ENCODE assay signal across 26 mouse cellular contexts in genomic region chr6:7564537-7564936, GRCm38 (mm10). TPM values are rescaled to one million over a fixed set of nuclear protein-coding genes. Genes with fewer than 3 reads are reported as not detected.
"Had no signal": no experiment of that assay in that cellular context is flagged by ENCODE, and none has a peak within 500 bp of the region (broad histone marks: within the 10 kb centered on the region; RNA-seq: fewer than 3 reads in every experiment).

No protein-coding gene starts in this region.

- H3K27ac ChIP-seq: gastrocnemius, adult 2 months; heart, embryonic 10.5 days; hindbrain, embryonic 15.5 days; intestine, embryonic 15.5 days; layer of hippocampus, adult 2 months; left cerebral cortex, adult 2 months; limb, embryonic 13.5 days; limb, embryonic 15.5 days; liver, embryonic 12.5 days had no signal

- DNase-seq: gastrocnemius, adult 2 months; gastrocnemius, postnatal 10 days; gastrocnemius, postnatal 25 days; heart, adult 18-20 months; heart, postnatal 10 days; heart, postnatal 4 days; kidney, adult 18-20 months; kidney, adult 8-10 months; kidney, postnatal 10 days; kidney, postnatal 25 days; kidney, postnatal 4 days; left cerebral cortex, postnatal 4 days had no signal

- H3K36me3 ChIP-seq: heart, embryonic 10.5 days; heart, embryonic 12.5 days; hindbrain, embryonic 15.5 days; intestine, embryonic 15.5 days; limb, embryonic 13.5 days; limb, embryonic 15.5 days; liver, embryonic 12.5 days had no signal

- H3K9ac ChIP-seq: heart, embryonic 12.5 days; hindbrain, embryonic 15.5 days; intestine, embryonic 15.5 days; limb, embryonic 13.5 days; limb, embryonic 15.5 days; liver, embryonic 12.5 days had no signal

- H3K4me2 ChIP-seq: heart, embryonic 12.5 days; hindbrain, embryonic 15.5 days; intestine, embryonic 15.5 days; limb, embryonic 13.5 days; limb, embryonic 15.5 days; liver, embryonic 12.5 days had no signal

- ATAC-seq: inflammation-experienced regulatory T-cells, adult 6 months; intestine, embryonic 15.5 days; intestine, postnatal 0 days; liver, embryonic 12.5 days had no signal

- H3K27me3 ChIP-seq: heart, embryonic 12.5 days; hindbrain, embryonic 15.5 days; intestine, embryonic 15.5 days; limb, embryonic 15.5 days; liver, embryonic 12.5 days had no signal

- H3K9me3 ChIP-seq: heart, embryonic 10.5 days; heart, embryonic 12.5 days; hindbrain, embryonic 15.5 days; intestine, embryonic 15.5 days; limb, embryonic 13.5 days; limb, embryonic 15.5 days; liver, embryonic 12.5 days had no signal

- H3K4me3 ChIP-seq: gastrocnemius, adult 2 months; heart, embryonic 10.5 days; heart, embryonic 12.5 days; hindbrain, embryonic 15.5 days; intestine, embryonic 15.5 days; layer of hippocampus, adult 2 months; left cerebral cortex, adult 2 months; limb, embryonic 13.5 days; limb, embryonic 15.5 days; liver, embryonic 12.5 days had no signal

- H3K4me1 ChIP-seq: heart, embryonic 10.5 days; heart, embryonic 12.5 days; intestine, embryonic 15.5 days; limb, embryonic 13.5 days; limb, embryonic 15.5 days; liver, embryonic 12.5 days had no signal

RNA-seq across cellular contexts. Expression of gene Tac1, which starts 9.9 kb away (rescaled TPM):
- total RNA-seq: gastrocnemius, adult 2 months; gastrocnemius, postnatal 25 days; gastrocnemius, postnatal 4 days; granulocyte monocyte progenitor cell, adult 5-6 weeks; heart, postnatal 10 days; heart, postnatal 4 days; liver, adult 2 months had no signal
- polyA plus RNA-seq: heart, embryonic 10.5 days; inflammation-experienced regulatory T-cells, adult 6 months; liver, adult 2 months had no signal
